Mouse (Mus musculus) small intestine, adult 2 months (tissue): ENCODE results near the gene Imp3. TPM values are rescaled to one million over a fixed set of nuclear protein-coding genes. Genes with fewer than 3 reads are reported as not detected.

Experiments used
- H3K27ac ChIP-seq: fragments of 200-500 bp; 2 replicates; pipeline ENCODE4 v1.5.1; 2012; ENCODE audit warnings: low read depth, low read length, control low read depth, inconsistent platforms; ENCODE audit not compliant: insufficient read depth
- H3K27me3 ChIP-seq: fragments of 200-500 bp; 2 replicates; pipeline ENCODE4 v1.6.1; 2012; ENCODE audit warnings: mild to moderate bottlenecking, moderate library complexity, low read length, inconsistent platforms; ENCODE audit not compliant: control insufficient read depth, insufficient read depth
- H3K36me3 ChIP-seq: fragments of 200-500 bp; 2 replicates; pipeline ENCODE4 v1.6.1; 2012; ENCODE audit warnings: mild to moderate bottlenecking, low read length, control low read depth, inconsistent platforms; ENCODE audit not compliant: control insufficient read depth, insufficient read depth
- H3K4me1 ChIP-seq: fragments of 200-500 bp; 2 replicates; pipeline ENCODE4 v1.6.1; 2012; ENCODE audit warnings: low read length, inconsistent platforms, mixed read lengths; ENCODE audit not compliant: control insufficient read depth, insufficient read depth, insufficient read length
- H3K4me3 ChIP-seq: fragments of 200-500 bp; 2 replicates; pipeline ENCODE4 v1.5.1; 2012; ENCODE audit warnings: low read depth, mild to moderate bottlenecking, control low read depth, inconsistent platforms, low read length, moderate library complexity
- CTCF ChIP-seq: fragments of 200-500 bp; IDR thresholded peaks from 2 replicates; pipeline ENCODE4 v1.5.1; 2012; ENCODE audit warnings: low read depth, mild to moderate bottlenecking, control low read depth, inconsistent platforms, low read length, moderate library complexity, mixed read lengths; ENCODE audit not compliant: insufficient replicate concordance, insufficient read length; ENCODE audit errors: extremely low read depth
- POLR2A ChIP-seq: fragments of 200-500 bp; IDR thresholded peaks from 2 replicates; pipeline ENCODE4 v1.6.1; 2012; ENCODE audit warnings: low read depth, mild to moderate bottlenecking, control low read depth, inconsistent platforms, low read length, moderate library complexity
- WGBS: fragments of 180-500 bp; shearing (Covaris S2); methylation state at CpG from one replicate; pipeline ENCODE4 v1.1.7; 2018; 5-methylcytosine and 5-hydroxymethylcytosine counted together
- polyA plus RNA-seq: library from polyadenylated mRNA; depleted of rRNA; stranded (reverse); fragments of >200 nt; gene quantifications from 2 replicates; pipeline ENCODE4 v1.2.3, GENCODE M21; 2012; rRNA removed

Gene Imp3
- polyA plus RNA-seq, 1 experiment = 233 TPM

DNA sequence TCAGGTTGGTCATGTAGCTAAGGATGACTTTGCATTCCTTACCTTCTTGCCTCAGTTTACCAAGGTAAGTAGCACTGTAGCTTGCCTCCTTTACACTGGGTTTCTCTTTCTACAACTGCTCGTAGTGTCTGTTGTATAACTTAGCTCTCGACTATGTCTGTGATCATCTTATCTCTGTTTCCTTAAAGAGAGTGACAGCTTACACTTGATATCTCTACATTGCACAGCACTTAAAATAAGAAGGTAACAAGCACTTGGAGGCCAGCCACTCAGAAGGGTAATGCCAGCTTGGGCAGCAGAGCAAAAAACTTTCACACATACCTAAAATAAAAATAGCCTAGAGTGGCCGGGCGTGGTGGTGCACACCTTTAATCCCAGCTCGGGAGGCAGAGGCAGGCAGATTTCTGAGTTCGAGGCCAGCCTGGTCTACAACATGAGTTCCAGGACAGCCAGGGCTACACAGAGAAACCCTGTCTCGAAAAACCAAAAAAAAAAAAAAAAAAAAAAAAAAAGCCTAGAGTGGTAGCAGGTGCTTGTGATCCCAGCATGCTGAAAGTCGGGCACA, 36.8 kb downstream of the Imp3 start:
- TF ChIP-seq CTCF (no peak), POLR2A (no peak)
- WGBS = 87% methylated on average over 8 of the region's 8 CpGs
- H3K4me1 ChIP-seq = no peaks in the 10 kb centered on the region

DNA sequence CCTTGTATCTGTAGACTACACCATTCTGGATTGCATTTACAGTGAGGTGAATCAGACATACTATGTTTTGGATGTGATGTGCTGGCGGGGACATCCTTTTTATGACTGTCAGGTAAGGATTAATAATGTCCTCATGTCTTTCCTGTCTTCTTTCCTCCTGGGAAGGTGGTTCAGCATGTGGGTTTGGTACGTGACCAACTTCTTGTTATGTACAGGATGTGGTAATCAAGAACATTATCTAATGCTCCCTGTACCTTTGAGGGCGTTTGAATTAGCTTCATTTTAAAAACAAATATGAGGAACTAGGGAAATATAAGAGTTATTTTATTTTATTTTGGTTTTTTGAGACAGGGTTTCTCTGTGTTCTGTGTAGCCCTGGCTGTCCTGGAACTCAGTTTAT, 37.9 kb downstream of the Imp3 start:
- H3K36me3 ChIP-seq = peaks cover 6% of the 10 kb centered on the region; the same call in 1 of the 2 replicates
- no peak overlapping the region for H3K27ac ChIP-seq
- H3K27me3 ChIP-seq = no peaks in the 10 kb centered on the region
- H3K4me1 ChIP-seq = no peaks in the 10 kb centered on the region
- H3K4me3 ChIP-seq = no peak overlapping the region
- 75% methylated on average over 3 of the region's 3 CpGs for WGBS
- TF ChIP-seq CTCF = no peak
- no peak for TF ChIP-seq POLR2A

More for the DNA sequence above, 36.8 kb downstream of the Imp3 start:
- Histone ChIP-seq H3K27ac (no peak overlapping the region), H3K4me3 (no peak overlapping the region), H3K36me3 (peaks cover 5% of the 10 kb centered on the region; the same call in 1 of the 2 replicates), H3K27me3 (no peaks in the 10 kb centered on the region)

DNA sequence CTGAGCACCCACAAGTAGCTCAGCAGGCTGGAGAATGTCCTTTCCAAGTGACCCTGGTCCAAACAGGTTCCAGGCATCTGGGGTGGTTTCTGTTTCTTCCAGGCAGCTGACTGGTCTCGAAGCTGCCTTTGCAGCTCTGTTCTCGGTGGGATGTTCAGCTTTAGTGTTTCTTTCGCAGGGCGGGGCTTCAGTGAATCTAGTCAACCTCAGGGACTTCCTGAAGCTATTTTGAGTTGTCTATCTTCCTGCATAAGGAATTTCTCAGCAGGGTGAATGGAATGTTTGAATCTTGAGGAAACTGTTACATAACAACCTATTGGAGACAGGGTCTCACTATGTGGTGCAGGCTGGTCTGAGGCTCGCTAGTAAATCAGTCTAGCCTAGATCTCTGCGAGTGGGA, 42.9 kb downstream of the Imp3 start:
- Histone ChIP-seq H3K4me1 (no peaks in the 10 kb centered on the region), H3K27me3 (no peaks in the 10 kb centered on the region), H3K27ac (no peak overlapping the region), H3K36me3 (peaks cover 8% of the 10 kb centered on the region; the same call in 1 of the 2 replicates), H3K4me3 (no peak overlapping the region)
- TF ChIP-seq POLR2A = no peak
- no peak for TF ChIP-seq CTCF
- WGBS = 94% methylated on average over 6 of the region's 6 CpGs

DNA sequence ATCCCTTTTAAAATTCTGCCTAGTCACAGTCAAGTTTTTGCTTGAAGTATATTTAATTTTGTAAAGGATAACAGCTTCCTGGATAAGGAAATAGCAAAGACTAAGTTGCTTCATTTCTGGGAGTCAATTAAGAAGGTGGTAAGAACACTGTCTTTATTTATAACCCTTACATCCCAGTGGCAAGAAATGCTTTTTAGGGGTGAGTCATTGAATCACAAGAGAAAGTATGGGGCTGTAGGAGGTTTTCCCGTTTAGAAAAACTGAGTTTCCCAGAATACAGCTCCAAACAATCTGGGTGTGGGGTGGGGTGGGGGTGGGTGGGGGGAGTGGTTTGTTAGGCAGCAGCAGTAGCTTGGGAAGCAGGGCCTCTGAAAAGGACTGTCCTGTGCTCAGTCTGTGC, 44.2 kb downstream of the Imp3 start:
- TF ChIP-seq CTCF (no peak), POLR2A (no peak)
- Histone ChIP-seq H3K27me3 (no peaks in the 10 kb centered on the region), H3K4me3 (no peak overlapping the region), H3K36me3 (peaks cover 8% of the 10 kb centered on the region; the same call in 1 of the 2 replicates), H3K27ac (no peak overlapping the region), H3K4me1 (no peaks in the 10 kb centered on the region)
- WGBS = 53% methylated on average over 1 of the region's 1 CpGs

Other genes starting within 250 kb of the Imp3 start
- 0.38 and 0.39 TPM in 2 replicates for gene Lingo1, start 141.0 kb upstream of the Imp3 start, polyA plus RNA-seq
- 1.0 and 2.3 TPM in 2 replicates for gene Odf3l1, start 72.8 kb upstream of the Imp3 start, polyA plus RNA-seq
- 8.3 and 11.4 TPM in 2 replicates for gene Cspg4, start 72.4 kb upstream of the Imp3 start, polyA plus RNA-seq
- 2.7 and 3.8 TPM in 2 replicates for gene Snx33, start 9.1 kb upstream of the Imp3 start, polyA plus RNA-seq
- gene Snupn, start 13.4 kb downstream of the Imp3 start, polyA plus RNA-seq = 1.1 and 2.0 TPM in 2 replicates
- gene Ptpn9, start 57.4 kb downstream of the Imp3 start, polyA plus RNA-seq = 12.6 and 24.5 TPM in 2 replicates
- 24.1 and 44.1 TPM in 2 replicates for gene Sin3a, start 134.6 kb downstream of the Imp3 start, polyA plus RNA-seq
- 79.1 and 140 TPM in 2 replicates for gene Man2c1, start 193.2 kb downstream of the Imp3 start, polyA plus RNA-seq
- 4.4 and 8.5 TPM in 2 replicates for gene Neil1, start 210.8 kb downstream of the Imp3 start, polyA plus RNA-seq
- gene Commd4, start 220.9 kb downstream of the Imp3 start, polyA plus RNA-seq = 91.7 and 194 TPM in 2 replicates